Mouse (Mus musculus) kidney, postnatal 0 days (tissue): ENCODE measurements around the gene Mpv17l2. TPM values are rescaled to one million over a fixed set of nuclear protein-coding genes. Genes with fewer than 3 reads are reported as not detected.

Experiments
- ATAC-seq: fragments of 200-750 bp; cut with Nextera tagmentation; replicated peaks from 2 replicates; pipeline ENCODE4 v1.8.0; 2017; ENCODE audit warnings: low read depth, moderate number of reproducible peaks, moderate TSS enrichment, moderate library complexity; ENCODE audit not compliant: low FRiP score
- DNase-seq: peaks from one replicate; pipeline ENCODE4 v3.0.0-alpha.2; 2016; ENCODE audit warnings: low spot score
- H3K27ac ChIP-seq: fragments of 300-500 bp; sonication (generic); 2 replicates; pipeline ENCODE4 v1.5.1; 2014; ENCODE audit warnings: mild to moderate bottlenecking
- H3K27me3 ChIP-seq: fragments of 300-500 bp; sonication (generic); 2 replicates; pipeline ENCODE4 v1.6.1; 2014; ENCODE audit warnings: low read length, mixed read lengths; ENCODE audit not compliant: insufficient read depth
- H3K36me3 ChIP-seq: fragments of 300-500 bp; sonication (generic); 2 replicates; pipeline ENCODE4 v1.6.1; 2014; ENCODE audit warnings: low read length, mixed read lengths; ENCODE audit not compliant: insufficient read depth
- H3K4me1 ChIP-seq: fragments of 300-500 bp; sonication (generic); replicated peaks from 2 replicates; pipeline ENCODE4 v1.6.1; 2014; ENCODE audit warnings: antibody characterized with exemption, low read length, mixed read lengths; ENCODE audit not compliant: insufficient read depth
- H3K4me2 ChIP-seq: fragments of 300-500 bp; sonication (generic); 2 replicates; pipeline ENCODE4 v1.6.1; 2014; ENCODE audit warnings: mild to moderate bottlenecking, low read length, moderate library complexity, mixed read lengths
- H3K4me3 ChIP-seq: fragments of 300-500 bp; sonication (generic); replicated peaks from 2 replicates; pipeline ENCODE4 v1.5.1; 2014; ENCODE audit warnings: low read depth, low read length
- H3K9ac ChIP-seq: fragments of 300-500 bp; sonication (generic); 2 replicates; pipeline ENCODE4 v1.6.1; 2014; ENCODE audit warnings: low read depth, low read length
- H3K9me3 ChIP-seq: fragments of 300-500 bp; sonication (generic); replicated peaks from 2 replicates; pipeline ENCODE4 v1.6.1; 2016; ENCODE audit warnings: low read length, inconsistent platforms, mixed read lengths
- CTCF ChIP-seq: IDR thresholded peaks from 2 replicates; pipeline ENCODE4 v1.5.1; 2016; ENCODE audit warnings: antibody characterized with exemption, low read depth, mild to moderate bottlenecking, moderate library complexity
- WGBS: fragments of 180-500 bp; shearing (Covaris S2); extraction: QIAGEN DNeasy Blood & Tissue Kit; methylation state at CpG from one replicate; pipeline ENCODE4 v1.1.7; 2014; 5-methylcytosine and 5-hydroxymethylcytosine counted together
- polyA plus RNA-seq: library from polyadenylated mRNA; unstranded; fragments of >200 nt; fragmentation: Nextera tagmentation; extraction: Ambion mirVana; gene quantifications from 2 replicates; pipeline ENCODE4 v1.2.1, GENCODE M21; 2015

The Mpv17l2 gene
- polyA plus RNA-seq, 1 experiment from 2014 or later: 78.2 TPM

GRCm38 (mm10) chr8:70774740-70775139 is 14.0 kb upstream of the Mpv17l2 start:
- DNase-seq (no peak), ATAC-seq (no peak)
- H3K27ac ChIP-seq: no peak overlapping the region
- no peak overlapping the region for H3K4me3 ChIP-seq
- peaks cover 27% of the 10 kb centered on the region for H3K4me1 ChIP-seq
- WGBS: 92% methylated on average over 18 of the region's 18 CpGs
- TF ChIP-seq CTCF: no peak
- no peaks in the 10 kb centered on the region for H3K9me3 ChIP-seq
- H3K27me3 ChIP-seq: no peaks in the 10 kb centered on the region
- H3K9ac ChIP-seq: peak overlapping the region; percentile 98; the same call in 1 of the 2 replicates
- H3K4me2 ChIP-seq: no peak overlapping the region
- peaks cover 39% of the 10 kb centered on the region; the same call in 1 of the 2 replicates for H3K36me3 ChIP-seq

- no peaks in the 10 kb centered on the region for H3K9me3 ChIP-seq
- H3K4me2 ChIP-seq: no peak overlapping the region
- H3K27me3 ChIP-seq: no peaks in the 10 kb centered on the region
- ATAC-seq: no peak
- TF ChIP-seq CTCF: no peak
- peaks cover 27% of the 10 kb centered on the region for H3K4me1 ChIP-seq
- peak overlapping the region; percentile 98 for H3K9ac ChIP-seq
- H3K27ac ChIP-seq: no peak overlapping the region
- H3K4me3 ChIP-seq: no peak overlapping the region
- H3K36me3 ChIP-seq: peaks cover 32% of the 10 kb centered on the region; the same call in 1 of the 2 replicates
- 48% methylated on average over 8 of the region's 9 CpGs for WGBS
- DNase-seq: no peak
These were observed 13.1 kb upstream of the Mpv17l2 start for GRCm38 (mm10) chr8:70773833-70774232.

- Histone ChIP-seq H3K4me1 (peaks cover 27% of the 10 kb centered on the region), H3K27me3 (no peaks in the 10 kb centered on the region), H3K4me3 (no peak overlapping the region), H3K9ac (peak overlapping the region; percentile 98), H3K27ac (no peak overlapping the region), H3K4me2 (no peak overlapping the region), H3K9me3 (no peaks in the 10 kb centered on the region), H3K36me3 (peaks cover 31% of the 10 kb centered on the region; the same call in 1 of the 2 replicates)
- DNase-seq (no peak), ATAC-seq (no peak)
- no peak for TF ChIP-seq CTCF
- 78% methylated on average over 5 of the region's 5 CpGs for WGBS
These were observed 12.7 kb upstream of the Mpv17l2 start for GRCm38 (mm10) chr8:70773410-70773809.

GRCm38 (mm10) chr8:70772890-70773289 is 12.1 kb upstream of the Mpv17l2 start:
- no peaks in the 10 kb centered on the region for H3K9me3 ChIP-seq
- peaks cover 25% of the 10 kb centered on the region for H3K4me1 ChIP-seq
- no peak overlapping the region for H3K4me2 ChIP-seq
- peak overlapping the region; percentile 98 for H3K9ac ChIP-seq
- ATAC-seq (no peak), DNase-seq (no peak)
- no peak overlapping the region for H3K27ac ChIP-seq
- H3K27me3 ChIP-seq: no peaks in the 10 kb centered on the region
- H3K4me3 ChIP-seq: no peak overlapping the region
- WGBS: 73% methylated on average over 9 of the region's 9 CpGs
- no peak for TF ChIP-seq CTCF
- peaks cover 32% of the 10 kb centered on the region; the same call in 1 of the 2 replicates for H3K36me3 ChIP-seq

GRCm38 (mm10) chr8:70772075-70772474 is 11.3 kb upstream of the Mpv17l2 start:
- Histone ChIP-seq H3K27ac (no peak overlapping the region), H3K9ac (no peak overlapping the region), H3K27me3 (no peaks in the 10 kb centered on the region), H3K36me3 (peaks cover 32% of the 10 kb centered on the region; the same call in 1 of the 2 replicates), H3K9me3 (no peaks in the 10 kb centered on the region), H3K4me3 (no peak overlapping the region), H3K4me2 (no peak overlapping the region), H3K4me1 (peaks cover 21% of the 10 kb centered on the region)
- ATAC-seq: no peak
- no peak for DNase-seq
- no peak for TF ChIP-seq CTCF
- 92% methylated on average over 13 of the region's 13 CpGs for WGBS

- no peak for TF ChIP-seq CTCF
- WGBS: 78% methylated on average over 7 of the region's 7 CpGs
- Histone ChIP-seq H3K4me1 (peaks cover 29% of the 10 kb centered on the region), H3K4me2 (no peak overlapping the region), H3K9ac (no peak overlapping the region), H3K36me3 (peaks cover 32% of the 10 kb centered on the region; the same call in 1 of the 2 replicates), H3K4me3 (no peak overlapping the region), H3K27me3 (no peaks in the 10 kb centered on the region), H3K9me3 (no peaks in the 10 kb centered on the region), H3K27ac (no peak overlapping the region)
- no peak for ATAC-seq
- no peak for DNase-seq
These were observed 10.5 kb upstream of the Mpv17l2 start for GRCm38 (mm10) chr8:70771217-70771616.

GRCm38 (mm10) chr8:70770748-70771147 is 10.0 kb upstream of the Mpv17l2 start:
- Histone ChIP-seq H3K4me1 (peaks cover 30% of the 10 kb centered on the region), H3K27me3 (no peaks in the 10 kb centered on the region), H3K27ac (no peak overlapping the region), H3K36me3 (peaks cover 32% of the 10 kb centered on the region; the same call in 1 of the 2 replicates), H3K9me3 (no peaks in the 10 kb centered on the region), H3K4me3 (no peak overlapping the region), H3K9ac (no peak overlapping the region), H3K4me2 (no peak overlapping the region)
- DNase-seq: no peak
- no peak for TF ChIP-seq CTCF
- no peak for ATAC-seq
- whole genome bisulfite sequencing: 95% methylated on average over 13 of the region's 13 CpGs
